ENCODE assay signal across 15 mouse cellular contexts in the genomic region with DNA sequence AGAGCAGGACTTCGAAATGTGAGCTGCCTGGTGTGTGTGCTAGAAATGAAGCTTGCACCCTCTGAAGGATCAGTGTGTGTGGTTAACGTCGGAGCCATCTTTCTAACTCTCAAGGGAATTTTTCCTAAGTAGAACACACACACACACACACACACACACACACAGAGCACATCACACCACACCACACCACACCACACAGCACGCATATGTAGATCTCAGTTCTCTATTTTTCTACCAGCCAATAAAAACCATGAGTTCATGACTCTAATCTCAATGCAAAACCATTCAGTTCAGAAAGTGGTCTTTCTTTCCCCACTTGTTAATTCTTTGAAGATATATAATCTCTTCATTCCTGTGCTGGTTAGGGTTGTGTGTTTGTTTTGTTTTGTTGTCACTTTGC. TPM values are rescaled to one million over a fixed set of nuclear protein-coding genes. Genes with fewer than 3 reads are reported as not detected.
"Had no signal": no experiment of that assay in that cellular context is flagged by ENCODE, and none has a peak within 500 bp of the region (broad histone marks: within the 10 kb centered on the region; RNA-seq: fewer than 3 reads in every experiment).

No protein-coding gene starts in this region.

- H3K4me1 ChIP-seq: megakaryocyte, embryonic 14.5 days; midbrain, embryonic 12.5 days; neural tube, embryonic 15.5 days had no signal

- H3K4me2 ChIP-seq: limb, embryonic 13.5 days; midbrain, embryonic 12.5 days; neural tube, embryonic 15.5 days had no signal

- H3K36me3 ChIP-seq: limb, embryonic 13.5 days; midbrain, embryonic 12.5 days; neural tube, embryonic 15.5 days had no signal

- H3K27me3 ChIP-seq: limb, embryonic 13.5 days; midbrain, embryonic 12.5 days; neural tube, embryonic 15.5 days had no signal

- H3K27ac ChIP-seq: kidney, postnatal 0 days; layer of hippocampus, adult 2 months; limb, embryonic 13.5 days; liver, embryonic 14.5 days; midbrain, embryonic 12.5 days; neural tube, embryonic 15.5 days; stomach, postnatal 0 days had no signal

- H3K9ac ChIP-seq: limb, embryonic 13.5 days; liver, embryonic 14.5 days; midbrain, embryonic 12.5 days; neural tube, embryonic 15.5 days had no signal

- H3K9me3 ChIP-seq: limb, embryonic 13.5 days; megakaryocyte, embryonic 14.5 days; midbrain, embryonic 12.5 days; neural tube, embryonic 15.5 days had no signal

- H3K4me3 ChIP-seq: layer of hippocampus, adult 2 months; limb, embryonic 13.5 days; megakaryocyte, embryonic 14.5 days; midbrain, embryonic 12.5 days; neural tube, embryonic 15.5 days had no signal

- DNase-seq: kidney, adult 18-20 months; left cerebral cortex, postnatal 4 days; lung, adult 18-20 months; right cerebral cortex, adult 18-20 months; right cerebral cortex, postnatal 25 days; thymus, postnatal 4 days had no signal

RNA-seq across cellular contexts. Expression of a gene that starts 39.4 kb away (rescaled TPM):
- total RNA-seq: liver, adult 2 months had no signal
- polyA plus RNA-seq: liver, adult 2 months had no signal
